Mouse (Mus musculus) lung, adult 2 months (tissue): ENCODE data around the gene Nipsnap1.

Experiments
- CTCF ChIP-seq: fragments of 200-500 bp; IDR thresholded peaks from 2 replicates; pipeline ENCODE4 v1.5.1; 2011; ENCODE audit warnings: mild to moderate bottlenecking, low read length, control low read depth; ENCODE audit not compliant: insufficient read depth
- POLR2A ChIP-seq: fragments of 200-500 bp; IDR thresholded peaks from 2 replicates; pipeline ENCODE4 v1.6.1; 2011; ENCODE audit warnings: low read depth, mild to moderate bottlenecking, control low read depth, low read length, borderline replicate concordance; ENCODE audit errors: extremely low read depth

GRCm38 (mm10) chr11:4894848-4895816, 21.4 kb downstream of the Nipsnap1 start, which contains the start of gene Thoc5:
- TF ChIP-seq CTCF (no peak), POLR2A (peak; percentile 68; the same call in 1 of the 2 replicates)
